Mouse (Mus musculus) MEL (cell line): ENCODE measurements around the gene Mmp23. TPM values are rescaled to one million over a fixed set of nuclear protein-coding genes. Genes with fewer than 3 reads are reported as not detected.
A peak's percentile ranks its signal among the peaks of the same experiment; 100 is the strongest.

Source experiments
- DNase-seq: peaks from one replicate; pipeline ENCODE4 v3.0.0; 2011; ENCODE audit warnings: low read depth, low spot score
- H3K27ac ChIP-seq: 2 replicates; pipeline ENCODE4 v1.5.1; 2012; ENCODE audit warnings: low read depth, mild to moderate bottlenecking, control low read depth, low read length, moderate library complexity; ENCODE audit not compliant: control insufficient read depth
- H3K27me3 ChIP-seq, 2 experiments: fragments of 150-350 bp in 1 of 2; sonication (generic) in 1 of 2; 2 replicates each; pipeline ENCODE4 v1.6.1; 2012; ENCODE audit warnings: low read length in 2 of 2, mild to moderate bottlenecking in 2 of 2, improper control_type of control experiment in 1 of 2, moderate library complexity in 1 of 2; ENCODE audit not compliant: insufficient read depth in 2 of 2, control insufficient read depth in 1 of 2
- H3K36me3 ChIP-seq, 2 experiments: 2 replicates each; pipeline ENCODE4 v1.6.1; 2012 to 2014; ENCODE audit warnings: low read length in 2 of 2, improper control_type of control experiment in 1 of 2, inconsistent platforms in 1 of 2, mild to moderate bottlenecking in 1 of 2; ENCODE audit not compliant: insufficient read depth in 2 of 2, control insufficient read depth in 1 of 2
- H3K4me1 ChIP-seq, 2 experiments: fragments of 150-350 bp in 1 of 2; sonication (generic) in 1 of 2; 2 replicates each; pipeline ENCODE4 v1.6.1; 2012; ENCODE audit warnings: low read length in 2 of 2, improper control_type of control experiment in 1 of 2, mild to moderate bottlenecking in 1 of 2; ENCODE audit not compliant: insufficient read depth in 2 of 2, control insufficient read depth in 1 of 2
- H3K4me3 ChIP-seq, 2 experiments: fragments of 150-350 bp in 1 of 2; sonication (generic) in 1 of 2; 2 replicates each; pipeline ENCODE4 v1.5.1; 2012; ENCODE audit warnings: low read depth in 2 of 2, low read length in 2 of 2, mild to moderate bottlenecking in 2 of 2, moderate library complexity in 2 of 2, control low read depth in 1 of 2, improper control_type of control experiment in 1 of 2; ENCODE audit not compliant: control insufficient read depth in 1 of 2, insufficient read depth in 1 of 2
- H3K79me2 ChIP-seq: 2 replicates; pipeline ENCODE4 v1.6.1; 2012; ENCODE audit warnings: mild to moderate bottlenecking, low read length, moderate library complexity; ENCODE audit not compliant: control insufficient read depth, poor library complexity, insufficient read depth
- H3K9ac ChIP-seq: 2 replicates; pipeline ENCODE4 v1.6.1; 2012; ENCODE audit warnings: low read depth, mild to moderate bottlenecking, control low read depth, low read length, moderate library complexity; ENCODE audit not compliant: control insufficient read depth, poor library complexity, severe bottlenecking
- H3K9me3 ChIP-seq: fragments of 150-350 bp; sonication (generic); replicated peaks from 2 replicates; pipeline ENCODE4 v1.6.1; 2012; ENCODE audit warnings: mild to moderate bottlenecking, low read length, improper control_type of control experiment, moderate library complexity; ENCODE audit not compliant: insufficient read depth
- BHLHE40 ChIP-seq: IDR thresholded peaks from 2 replicates; pipeline ENCODE4 v1.6.1; 2012; ENCODE audit warnings: low read depth, mild to moderate bottlenecking, inconsistent platforms, low read length, improper control_type of control experiment, borderline replicate concordance
- CHD1 ChIP-seq: IDR thresholded peaks from 2 replicates; pipeline ENCODE4 v1.6.1; 2012; ENCODE audit warnings: low read depth, mild to moderate bottlenecking, inconsistent platforms, low read length, improper control_type of control experiment
- CHD2 ChIP-seq: IDR thresholded peaks from 2 replicates; pipeline ENCODE4 v1.6.1; 2011; ENCODE audit warnings: low read length, improper control_type of control experiment
- CTCF ChIP-seq, 3 experiments: IDR thresholded peaks in 2 of 3; conservative IDR thresholded peaks in 1 of 3; 2 replicates each; pipeline ENCODE4 v1.5.1; 2011 to 2012; ENCODE audit warnings: low read length in 3 of 3, low read depth in 2 of 3, mild to moderate bottlenecking in 2 of 3, improper control_type of control experiment in 1 of 3, inconsistent platforms in 1 of 3, mixed read lengths in 1 of 3, moderate library complexity in 1 of 3; ENCODE audit not compliant: control insufficient read depth in 1 of 3, insufficient read depth in 1 of 3, poor library complexity in 1 of 3, severe bottlenecking in 1 of 3
- ELF1 ChIP-seq: IDR thresholded peaks from 2 replicates; pipeline ENCODE4 v1.6.1; 2014; ENCODE audit warnings: low read depth, mild to moderate bottlenecking, inconsistent platforms, low read length, improper control_type of control experiment, moderate library complexity
- EP300 ChIP-seq, 2 experiments: IDR thresholded peaks; 2 replicates each; pipeline ENCODE4 v1.6.1; 2011; ENCODE audit warnings: improper control_type of control experiment in 2 of 2, low read length in 2 of 2, low read depth in 1 of 2, mild to moderate bottlenecking in 1 of 2
- ETS1 ChIP-seq: IDR thresholded peaks from 2 replicates; pipeline ENCODE4 v1.6.1; 2012; ENCODE audit warnings: low read depth, mild to moderate bottlenecking, inconsistent platforms, low read length, improper control_type of control experiment, moderate library complexity
- GATA1 ChIP-seq: IDR thresholded peaks from 2 replicates; pipeline ENCODE4 v1.6.1; 2011; ENCODE audit warnings: low read depth, low read length, improper control_type of control experiment
- HCFC1 ChIP-seq: IDR thresholded peaks from 2 replicates; pipeline ENCODE4 v1.6.1; 2012; ENCODE audit warnings: low read depth, mild to moderate bottlenecking, inconsistent platforms, low read length, improper control_type of control experiment, moderate library complexity
- JUND ChIP-seq: IDR thresholded peaks from 2 replicates; pipeline ENCODE4 v1.6.1; 2011; ENCODE audit warnings: low read depth, mild to moderate bottlenecking, improper control_type of control experiment, low read length
- KAT2A ChIP-seq: conservative IDR thresholded peaks from 2 replicates; pipeline ENCODE4 v1.6.1; 2012; ENCODE audit warnings: low read depth, low read length, improper control_type of control experiment, inconsistent platforms
- MAX ChIP-seq: IDR thresholded peaks from 2 replicates; pipeline ENCODE4 v1.6.1; 2011; ENCODE audit warnings: low read length, improper control_type of control experiment
- MEF2A ChIP-seq: IDR thresholded peaks from 2 replicates; pipeline ENCODE4 v1.6.1; 2014; ENCODE audit warnings: low read depth, mild to moderate bottlenecking, inconsistent platforms, low read length, improper control_type of control experiment; ENCODE audit not compliant: poor library complexity, insufficient replicate concordance, severe bottlenecking; ENCODE audit errors: extremely low read depth
- NELFE ChIP-seq: IDR thresholded peaks from 2 replicates; pipeline ENCODE4 v1.6.1; 2011; ENCODE audit warnings: low read depth, low read length, improper control_type of control experiment
- POLR2A ChIP-seq, 2 experiments: IDR thresholded peaks; 2 replicates each; pipeline ENCODE4 v1.6.1; 2011 to 2012; ENCODE audit warnings: low read length in 2 of 2, mild to moderate bottlenecking in 2 of 2, control low read depth in 1 of 2, improper control_type of control experiment in 1 of 2, low read depth in 1 of 2, moderate library complexity in 1 of 2; ENCODE audit not compliant: control insufficient read depth in 1 of 2, insufficient read depth in 1 of 2, poor library complexity in 1 of 2
- POLR2AphosphoS5 ChIP-seq: IDR thresholded peaks from 2 replicates; pipeline ENCODE4 v1.6.1; 2012; ENCODE audit warnings: low read depth, borderline replicate concordance, mild to moderate bottlenecking, inconsistent platforms, low read length, moderate library complexity, mixed read lengths
- RAD21 ChIP-seq: IDR thresholded peaks from 2 replicates; pipeline ENCODE4 v1.6.1; 2011; ENCODE audit warnings: mild to moderate bottlenecking, low read depth, low read length, improper control_type of control experiment
- RCOR1 ChIP-seq: IDR thresholded peaks from 2 replicates; pipeline ENCODE4 v1.6.1; 2012; ENCODE audit warnings: low read depth, mild to moderate bottlenecking, inconsistent platforms, low read length, improper control_type of control experiment
- SIN3A ChIP-seq: IDR thresholded peaks from 2 replicates; pipeline ENCODE4 v1.6.1; 2012; ENCODE audit warnings: low read length, improper control_type of control experiment, inconsistent platforms
- SMC3 ChIP-seq: IDR thresholded peaks from 2 replicates; pipeline ENCODE4 v1.6.1; 2011; ENCODE audit warnings: low read depth, low read length, improper control_type of control experiment
- TAL1 ChIP-seq: IDR thresholded peaks from 2 replicates; pipeline ENCODE4 v1.6.1; 2012; ENCODE audit warnings: mild to moderate bottlenecking, inconsistent platforms, low read length, moderate library complexity, mixed read lengths
- TBP ChIP-seq: IDR thresholded peaks from 2 replicates; pipeline ENCODE4 v1.8.0; 2011; ENCODE audit warnings: low read depth, low read length, improper control_type of control experiment
- TCF12 ChIP-seq: IDR thresholded peaks from 2 replicates; pipeline ENCODE4 v1.6.1; 2014; ENCODE audit warnings: low read depth, mild to moderate bottlenecking, inconsistent platforms, low read length, improper control_type of control experiment, moderate library complexity
- USF1 ChIP-seq: IDR thresholded peaks from 2 replicates; pipeline ENCODE4 v1.6.1; 2014; ENCODE audit warnings: low read depth, mild to moderate bottlenecking, inconsistent platforms, low read length, improper control_type of control experiment, moderate library complexity
- ZKSCAN1 ChIP-seq: IDR thresholded peaks from 2 replicates; pipeline ENCODE4 v1.6.1; 2012; ENCODE audit warnings: low read depth, mild to moderate bottlenecking, inconsistent platforms, low read length, improper control_type of control experiment, moderate library complexity
- ZNF384 ChIP-seq: IDR thresholded peaks from 2 replicates; pipeline ENCODE4 v1.6.1; 2012; ENCODE audit warnings: low read depth, mild to moderate bottlenecking, inconsistent platforms, low read length, improper control_type of control experiment
- polyA plus RNA-seq, 2 experiments: library from polyadenylated mRNA; stranded (reverse) in 1 of 2; unstranded in 1 of 2; fragments of >175 nt in 1 of 2; fragments of >200 nt in 1 of 2; gene quantifications; 2 replicates each; pipeline versions ENCODE4 v1.2.1 to v1.2.4; 2012; ENCODE audit warnings: low replicate concordance in 2 of 2, low read depth in 1 of 2; ENCODE audit not compliant: insufficient read length in 2 of 2, insufficient read depth in 1 of 2, missing spikeins in 1 of 2
- total RNA-seq: library from RNA; depleted of rRNA; stranded (reverse); fragments of 300-350 nt; gene quantifications from 2 replicates; pipeline ENCODE4 v1.2.3, GENCODE M21; 2012

The Mmp23 gene
- total and polyA plus RNA-seq, 3 experiments, result 1.6 to 2.4 TPM; not detected in 1

- TF ChIP-seq NELFE (peak; percentile 93), TAL1 (no peak), ZNF384 (peak; percentile 89), CTCF (IDR thresholded peaks at IDR 0.05 in 2 of 3, conservative IDR thresholded peaks at IDR 0.05 in 1 of 3; ENCODE audit: control insufficient read depth in 1 of 3, insufficient read depth in 1 of 3, low read depth in 2 of 3, low read length in 3 of 3, poor library complexity in 1 of 3, severe bottlenecking in 1 of 3) (no peak), CHD2 (peak; percentile 32), HCFC1 (peak; percentile 96), ELF1 (peak; percentile 94), BHLHE40 (peak; percentile 49; the same call in 1 of the 2 replicates), POLR2AphosphoS5 (0 out of 2 replicates have a peak, but pooled peaks have one; percentile 26), SIN3A (peak; percentile 95), RCOR1 (0 out of 2 replicates have a peak, but pooled peaks have one; percentile 40), SMC3 (peak; percentile 27; the same call in 1 of the 2 replicates), CHD1 (no peak)
These were observed 28.6 kb downstream of the Mmp23 start, which contains the start of gene Cdk11b (continued) for GRCm38 (mm10) chr4:155624338-155625291.

GRCm38 (mm10) chr4:155618321-155618720, 34.9 kb downstream of the Mmp23 start:
- Histone ChIP-seq H3K36me3 (peaks cover 1 to 6% of the 10 kb centered on the region in 2 experiments; a peak in 3 of 4 replicates), H3K27me3 (no peaks in the 10 kb centered on the region), H3K27ac (no peak overlapping the region)

More at GRCm38 (mm10) chr4:155618321-155618720, 34.9 kb downstream of the Mmp23 start:
- no peak overlapping the region for H3K4me3 ChIP-seq
- H3K9ac ChIP-seq, result no peak overlapping the region
- 0 out of 2 replicates have a peak, but pooled peaks cover 1% of the 10 kb centered on the region for H3K79me2 ChIP-seq
- no peaks in the 10 kb centered on the region for H3K9me3 ChIP-seq
- H3K4me1 ChIP-seq, result no peaks in the 10 kb centered on the region; a peak in 1 of 4 replicates
- TF ChIP-seq BHLHE40 (no peak), RAD21 (no peak), POLR2A (IDR thresholded peaks at IDR 0.05; ENCODE audit: control insufficient read depth in 1 of 2, insufficient read depth in 1 of 2, low read depth in 1 of 2, low read length in 2 of 2, poor library complexity in 1 of 2) (no peak; a peak in 1 of 4 replicates), ELF1 (no peak), ZKSCAN1 (no peak), USF1 (no peak), POLR2AphosphoS5 (no peak), JUND (no peak), KAT2A (no peak), TAL1 (no peak), TBP (no peak), CTCF (IDR thresholded peaks at IDR 0.05 in 2 of 3, conservative IDR thresholded peaks at IDR 0.05 in 1 of 3; ENCODE audit: control insufficient read depth in 1 of 3, insufficient read depth in 1 of 3, low read depth in 2 of 3, low read length in 3 of 3, poor library complexity in 1 of 3, severe bottlenecking in 1 of 3) (no peak), GATA1 (no peak), ZNF384 (no peak), EP300 (IDR thresholded peaks at IDR 0.05; ENCODE audit: low read depth in 1 of 2, low read length in 2 of 2) (no peak), MAX (no peak), MEF2A (no peak), ETS1 (no peak), TCF12 (no peak)
- DNase-seq, result no peak
